Mouse (Mus musculus): ENCODE data around the gene Gm10750. TPM values are rescaled to one million over a fixed set of nuclear protein-coding genes. Genes with fewer than 3 reads are reported as not detected.
"Not testable (repeated sequence)": the region's sequence is repeated elsewhere in the genome, so short reads cannot be mapped to it uniquely, and the experiment has no call there.

Gene Gm10750
- polyA plus RNA-seq (2014; fragmentation: Nextera tagmentation; extraction: Ambion mirVana) = not detected in 2 replicates

- not testable (repeated sequence) for H3K4me2 ChIP-seq (replicated peaks); H3K9me3 ChIP-seq (ENCODE audit: control insufficient read depth, low read length)
- 81% methylated on average over 5 of the region's 5 CpGs for WGBS
Measured at GRCm38 (mm10) chr2:149017137-149017536, at the start of gene Gm10750. TSS of gene Gm10750 (minus strand) at chr2:149017237.

GRCm38 (mm10) chr2:149004826-149005225 lies 12.2 kb downstream of the Gm10750 start:
- no peaks in the 10 kb centered on the region for H3K27me3 ChIP-seq (ENCODE audit: control insufficient read depth, insufficient read depth, low read length)
- H3K4me1 ChIP-seq (replicated peaks; ENCODE audit: control insufficient read depth, insufficient read depth, low read length) = no peaks in the 10 kb centered on the region
- WGBS = 84% methylated on average over 2 of the region's 2 CpGs
- H3K27ac ChIP-seq = no peak overlapping the region
- no peak overlapping the region for H3K4me2 ChIP-seq (replicated peaks)
- no peak for ATAC-seq (ENCODE audit: low FRiP score)
- DNase-seq (ENCODE audit: low spot score) = no peak
- H3K9me3 ChIP-seq (ENCODE audit: control insufficient read depth, low read length) = 0 out of 2 replicates have a peak, but pooled peaks cover 10% of the 10 kb centered on the region
- H3K4me3 ChIP-seq (replicated peaks; ENCODE audit: low read length) = no peak overlapping the region
- no peaks in the 10 kb centered on the region for H3K36me3 ChIP-seq (replicated peaks; ENCODE audit: control insufficient read depth, insufficient read depth)
- no peak overlapping the region for H3K9ac ChIP-seq

More at GRCm38 (mm10) chr2:149017137-149017536, at the start of gene Gm10750:
- not testable (repeated sequence) for DNase-seq (ENCODE audit: low spot score); ATAC-seq (ENCODE audit: low FRiP score); H3K4me1 ChIP-seq (replicated peaks; ENCODE audit: control insufficient read depth, insufficient read depth, low read length); H3K4me3 ChIP-seq (replicated peaks; ENCODE audit: low read length); H3K27me3 ChIP-seq (ENCODE audit: control insufficient read depth, insufficient read depth, low read length); H3K9ac ChIP-seq; H3K36me3 ChIP-seq (replicated peaks; ENCODE audit: control insufficient read depth, insufficient read depth); H3K27ac ChIP-seq

GRCm38 (mm10) chr2:149003151-149003550 lies 13.9 kb downstream of the Gm10750 start, which contains the start of gene Gm1330:
TSS of gene Gm1330 (minus strand) at chr2:149003251.
- Histone ChIP-seq H3K27ac (no peak within 1 kb of the TSS), H3K4me2 (replicated peaks) (no peak within 1 kb of the TSS), H3K9ac (no peak within 1 kb of the TSS), H3K36me3 (replicated peaks; ENCODE audit: control insufficient read depth, insufficient read depth) (no peaks in the 10 kb centered on the region), H3K4me3 (replicated peaks; ENCODE audit: low read length) (no peak within 1 kb of the TSS), H3K27me3 (ENCODE audit: control insufficient read depth, insufficient read depth, low read length) (no peaks in the 10 kb centered on the region), H3K9me3 (ENCODE audit: control insufficient read depth, low read length) (0 out of 2 replicates have a peak, but pooled peaks cover 10% of the 10 kb centered on the region), H3K4me1 (replicated peaks; ENCODE audit: control insufficient read depth, insufficient read depth, low read length) (no peaks in the 10 kb centered on the region)
- DNase-seq (ENCODE audit: low spot score) (no peak), ATAC-seq (ENCODE audit: low FRiP score) (no peak)

GRCm38 (mm10) chr2:148995133-148995532 lies 21.9 kb downstream of the Gm10750 start:
- Histone ChIP-seq H3K36me3 (replicated peaks; ENCODE audit: control insufficient read depth, insufficient read depth) (no peaks in the 10 kb centered on the region), H3K4me2 (replicated peaks) (no peak overlapping the region), H3K9me3 (ENCODE audit: control insufficient read depth, low read length) (no peaks in the 10 kb centered on the region), H3K4me3 (replicated peaks; ENCODE audit: low read length) (no peak overlapping the region), H3K4me1 (replicated peaks; ENCODE audit: control insufficient read depth, insufficient read depth, low read length) (no peaks in the 10 kb centered on the region), H3K27ac (no peak overlapping the region), H3K27me3 (ENCODE audit: control insufficient read depth, insufficient read depth, low read length) (no peaks in the 10 kb centered on the region), H3K9ac (no peak overlapping the region)
- DNase-seq (ENCODE audit: low spot score) = no peak
- 90% methylated on average over 2 of the region's 2 CpGs for WGBS
- no peak for ATAC-seq (ENCODE audit: low FRiP score)

Other genes with a start within 250 kb of the Gm10750 start
- not detected in 2 replicates for gene Cst11, start 245.7 kb downstream of the Gm10750 start, polyA plus RNA-seq (2014; fragmentation: Nextera tagmentation; extraction: Ambion mirVana)
- gene 8030411F24Rik, start 235.2 kb downstream of the Gm10750 start, polyA plus RNA-seq (2014; fragmentation: Nextera tagmentation; extraction: Ambion mirVana) = not detected in 2 replicates
- gene Cst12, start 227.9 kb downstream of the Gm10750 start, polyA plus RNA-seq (2014; fragmentation: Nextera tagmentation; extraction: Ambion mirVana) = not detected in 2 replicates
- gene Cst8, start 218.5 kb downstream of the Gm10750 start, polyA plus RNA-seq (2014; fragmentation: Nextera tagmentation; extraction: Ambion mirVana) = not detected in 2 replicates
- gene Cst13, start 197.2 kb downstream of the Gm10750 start, polyA plus RNA-seq (2014; fragmentation: Nextera tagmentation; extraction: Ambion mirVana) = not detected in 2 replicates
- gene Cst9, start 182.1 kb downstream of the Gm10750 start, polyA plus RNA-seq (2014; fragmentation: Nextera tagmentation; extraction: Ambion mirVana) = not detected in 2 replicates
- gene 9230104L09Rik, start 152.2 kb downstream of the Gm10750 start, polyA plus RNA-seq (2014; fragmentation: Nextera tagmentation; extraction: Ambion mirVana) = not detected in 2 replicates
- 702 and 729 TPM in 2 replicates for gene Cst3, start 141.5 kb downstream of the Gm10750 start, polyA plus RNA-seq (2014; fragmentation: Nextera tagmentation; extraction: Ambion mirVana)
- gene Gm1330, start 14.0 kb downstream of the Gm10750 start, polyA plus RNA-seq (2014; fragmentation: Nextera tagmentation; extraction: Ambion mirVana) = not detected in 2 replicates

Measured in hindbrain, embryonic 14.5 days (tissue).